Mouse (Mus musculus): ENCODE measurements around the gene Pcdh20. TPM values are rescaled to one million over a fixed set of nuclear protein-coding genes. Genes with fewer than 3 reads are reported as not detected.

Pcdh20 gene
- not detected in 2 replicates for polyA plus RNA-seq (2011; ENCODE audit: insufficient read depth, insufficient read length, low read depth, missing spikeins)

- H3K9ac ChIP-seq (ENCODE audit: low read depth, poor library complexity, severe bottlenecking) = no peak within 1 kb of the TSS
- no peak within 1 kb of the TSS for H3K27ac ChIP-seq (ENCODE audit: insufficient read depth, low read length)
- TF ChIP-seq CTCF (IDR thresholded peaks at IDR 0.05; ENCODE audit: low read depth, low read length) = no peak
- TF ChIP-seq EP300 (IDR thresholded peaks at IDR 0.05; ENCODE audit: insufficient read depth, low read depth, low read length) = no peak
- TF ChIP-seq POLR2A (IDR thresholded peaks at IDR 0.05; ENCODE audit: insufficient read depth, low read length) = no peak
These were observed at the start of gene Pcdh20 for GRCm38 (mm10) chr14:88470495-88471434. TSS of gene Pcdh20 (minus strand) at chr14:88471396.

GRCm38 (mm10) chr14:88479909-88480308, 8.7 kb upstream of the Pcdh20 start:
- H3K9me3 ChIP-seq (replicated peaks; ENCODE audit: control insufficient read depth, insufficient read depth, low read length, poor library complexity, severe bottlenecking) = no peaks in the 10 kb centered on the region
- no peak for TF ChIP-seq CTCF (IDR thresholded peaks at IDR 0.05; ENCODE audit: low read depth, low read length)

More at GRCm38 (mm10) chr14:88470495-88471434, at the start of gene Pcdh20:
- no peaks in the 10 kb centered on the region for H3K36me3 ChIP-seq (ENCODE audit: control insufficient read depth, insufficient read depth, low read length, poor library complexity, severe bottlenecking)
- H3K9me3 ChIP-seq (replicated peaks; ENCODE audit: control insufficient read depth, insufficient read depth, low read length, poor library complexity, severe bottlenecking) = no peaks in the 10 kb centered on the region
- H3K4me3 ChIP-seq (ENCODE audit: low read depth, low read length) = peak within 1 kb of the TSS; percentile 43
- H3K4me1 ChIP-seq (ENCODE audit: control insufficient read depth, insufficient read depth, low read length) = no peaks in the 10 kb centered on the region
- no peaks in the 10 kb centered on the region for H3K27me3 ChIP-seq (ENCODE audit: control insufficient read depth, insufficient read depth, low read length, poor library complexity, severe bottlenecking)

GRCm38 (mm10) chr14:88469956-88470355, 1.2 kb downstream of the Pcdh20 start:
- H3K27me3 ChIP-seq (ENCODE audit: control insufficient read depth, insufficient read depth, low read length, poor library complexity, severe bottlenecking) = no peaks in the 10 kb centered on the region
- H3K4me1 ChIP-seq (ENCODE audit: control insufficient read depth, insufficient read depth, low read length) = no peaks in the 10 kb centered on the region
- no peak overlapping the region for H3K4me3 ChIP-seq (ENCODE audit: low read depth, low read length)
- H3K36me3 ChIP-seq (ENCODE audit: control insufficient read depth, insufficient read depth, low read length, poor library complexity, severe bottlenecking) = no peaks in the 10 kb centered on the region
- no peak overlapping the region; the same call in 1 of the 2 replicates for H3K9ac ChIP-seq (ENCODE audit: low read depth, poor library complexity, severe bottlenecking)
- H3K9me3 ChIP-seq (replicated peaks; ENCODE audit: control insufficient read depth, insufficient read depth, low read length, poor library complexity, severe bottlenecking) = no peaks in the 10 kb centered on the region
- TF ChIP-seq POLR2A (IDR thresholded peaks at IDR 0.05; ENCODE audit: insufficient read depth, low read length) (no peak), EP300 (IDR thresholded peaks at IDR 0.05; ENCODE audit: insufficient read depth, low read depth, low read length) (no peak), CTCF (IDR thresholded peaks at IDR 0.05; ENCODE audit: low read depth, low read length) (no peak)
- no peak overlapping the region for H3K27ac ChIP-seq (ENCODE audit: insufficient read depth, low read length)

More at GRCm38 (mm10) chr14:88479909-88480308, 8.7 kb upstream of the Pcdh20 start:
- Histone ChIP-seq H3K4me1 (ENCODE audit: control insufficient read depth, insufficient read depth, low read length) (no peaks in the 10 kb centered on the region), H3K27me3 (ENCODE audit: control insufficient read depth, insufficient read depth, low read length, poor library complexity, severe bottlenecking) (no peaks in the 10 kb centered on the region), H3K27ac (ENCODE audit: insufficient read depth, low read length) (no peak overlapping the region), H3K9ac (ENCODE audit: low read depth, poor library complexity, severe bottlenecking) (no peak overlapping the region), H3K36me3 (ENCODE audit: control insufficient read depth, insufficient read depth, low read length, poor library complexity, severe bottlenecking) (no peaks in the 10 kb centered on the region), H3K4me3 (ENCODE audit: low read depth, low read length) (no peak overlapping the region)

GRCm38 (mm10) chr14:88469361-88469760, 1.8 kb downstream of the Pcdh20 start:
- H3K4me1 ChIP-seq (ENCODE audit: control insufficient read depth, insufficient read depth, low read length) = no peaks in the 10 kb centered on the region
- peak overlapping the region; percentile 22 for H3K4me3 ChIP-seq (ENCODE audit: low read depth, low read length)

GRCm38 (mm10) chr14:88466416-88466815, 4.8 kb downstream of the Pcdh20 start:
- Histone ChIP-seq H3K27ac (ENCODE audit: insufficient read depth, low read length) (no peak overlapping the region), H3K9me3 (replicated peaks; ENCODE audit: control insufficient read depth, insufficient read depth, low read length, poor library complexity, severe bottlenecking) (no peaks in the 10 kb centered on the region), H3K4me1 (ENCODE audit: control insufficient read depth, insufficient read depth, low read length) (no peaks in the 10 kb centered on the region), H3K9ac (ENCODE audit: low read depth, poor library complexity, severe bottlenecking) (no peak overlapping the region), H3K36me3 (ENCODE audit: control insufficient read depth, insufficient read depth, low read length, poor library complexity, severe bottlenecking) (no peaks in the 10 kb centered on the region), H3K4me3 (ENCODE audit: low read depth, low read length) (no peak overlapping the region), H3K27me3 (ENCODE audit: control insufficient read depth, insufficient read depth, low read length, poor library complexity, severe bottlenecking) (no peaks in the 10 kb centered on the region)
- no peak for TF ChIP-seq POLR2A (IDR thresholded peaks at IDR 0.05; ENCODE audit: insufficient read depth, low read length)

More at GRCm38 (mm10) chr14:88469361-88469760, 1.8 kb downstream of the Pcdh20 start:
- Histone ChIP-seq H3K9me3 (replicated peaks; ENCODE audit: control insufficient read depth, insufficient read depth, low read length, poor library complexity, severe bottlenecking) (no peaks in the 10 kb centered on the region), H3K9ac (ENCODE audit: low read depth, poor library complexity, severe bottlenecking) (peak overlapping the region; percentile 3; the same call in 1 of the 2 replicates), H3K36me3 (ENCODE audit: control insufficient read depth, insufficient read depth, low read length, poor library complexity, severe bottlenecking) (no peaks in the 10 kb centered on the region), H3K27me3 (ENCODE audit: control insufficient read depth, insufficient read depth, low read length, poor library complexity, severe bottlenecking) (no peaks in the 10 kb centered on the region), H3K27ac (ENCODE audit: insufficient read depth, low read length) (no peak overlapping the region)
- no peak for TF ChIP-seq POLR2A (IDR thresholded peaks at IDR 0.05; ENCODE audit: insufficient read depth, low read length)
- no peak for TF ChIP-seq EP300 (IDR thresholded peaks at IDR 0.05; ENCODE audit: insufficient read depth, low read depth, low read length)
- no peak for TF ChIP-seq CTCF (IDR thresholded peaks at IDR 0.05; ENCODE audit: low read depth, low read length)

GRCm38 (mm10) chr14:88464356-88464755, 6.8 kb downstream of the Pcdh20 start:
- Histone ChIP-seq H3K27me3 (ENCODE audit: control insufficient read depth, insufficient read depth, low read length, poor library complexity, severe bottlenecking) (no peaks in the 10 kb centered on the region), H3K9ac (ENCODE audit: low read depth, poor library complexity, severe bottlenecking) (no peak overlapping the region), H3K9me3 (replicated peaks; ENCODE audit: control insufficient read depth, insufficient read depth, low read length, poor library complexity, severe bottlenecking) (no peaks in the 10 kb centered on the region), H3K4me1 (ENCODE audit: control insufficient read depth, insufficient read depth, low read length) (no peaks in the 10 kb centered on the region), H3K36me3 (ENCODE audit: control insufficient read depth, insufficient read depth, low read length, poor library complexity, severe bottlenecking) (no peaks in the 10 kb centered on the region), H3K4me3 (ENCODE audit: low read depth, low read length) (no peak overlapping the region), H3K27ac (ENCODE audit: insufficient read depth, low read length) (no peak overlapping the region)
- no peak for TF ChIP-seq POLR2A (IDR thresholded peaks at IDR 0.05; ENCODE audit: insufficient read depth, low read length)
- no peak for TF ChIP-seq CTCF (IDR thresholded peaks at IDR 0.05; ENCODE audit: low read depth, low read length)
- TF ChIP-seq EP300 (IDR thresholded peaks at IDR 0.05; ENCODE audit: insufficient read depth, low read depth, low read length) = no peak
